Mouse (Mus musculus) heart, embryonic 12.5 days (tissue): ENCODE results near the gene Rps12-ps3. TPM values are rescaled to one million over a fixed set of nuclear protein-coding genes. Genes with fewer than 3 reads are reported as not detected.

Source experiments
- ATAC-seq: fragments of 200-750 bp; cut with Nextera tagmentation; 2 replicates; pipeline ENCODE4 v1.8.0; 2017; ENCODE audit warnings: moderate TSS enrichment, moderate library complexity; ENCODE audit not compliant: insufficient number of reproducible peaks, low FRiP score
- H3K27ac ChIP-seq: fragments of 300-500 bp; sonication (generic); 2 replicates; pipeline ENCODE4 v1.5.1; 2016; ENCODE audit warnings: mild to moderate bottlenecking, moderate library complexity; ENCODE audit not compliant: poor library complexity, severe bottlenecking
- H3K27me3 ChIP-seq: fragments of 300-500 bp; sonication (generic); replicated peaks from 2 replicates; pipeline ENCODE4 v1.6.1; 2016; ENCODE audit warnings: mild to moderate bottlenecking, moderate library complexity
- H3K36me3 ChIP-seq: fragments of 300-500 bp; sonication (generic); 2 replicates; pipeline ENCODE4 v1.6.1; 2016; ENCODE audit warnings: mild to moderate bottlenecking, moderate library complexity
- H3K4me1 ChIP-seq: fragments of 300-500 bp; sonication (generic); replicated peaks from 2 replicates; pipeline ENCODE4 v1.6.1; 2016; ENCODE audit warnings: mild to moderate bottlenecking
- H3K4me2 ChIP-seq: fragments of 300-500 bp; sonication (generic); 2 replicates; pipeline ENCODE4 v1.6.1; 2016; ENCODE audit warnings: mild to moderate bottlenecking, moderate library complexity
- H3K4me3 ChIP-seq: fragments of 300-500 bp; sonication (generic); 2 replicates; pipeline ENCODE4 v1.5.1; 2016; ENCODE audit warnings: mild to moderate bottlenecking
- H3K9ac ChIP-seq: fragments of 300-500 bp; sonication (generic); 2 replicates; pipeline ENCODE4 v1.6.1; 2016; ENCODE audit warnings: mild to moderate bottlenecking, moderate library complexity
- H3K9me3 ChIP-seq: fragments of 300-500 bp; sonication (generic); replicated peaks from 2 replicates; pipeline ENCODE4 v1.6.1; 2016; ENCODE audit warnings: mild to moderate bottlenecking, moderate library complexity
- WGBS: fragments of 180-500 bp; shearing (Covaris S2); methylation state at CpG from one replicate; pipeline ENCODE4 v1.1.7; 2016; 5-methylcytosine and 5-hydroxymethylcytosine counted together
- polyA plus RNA-seq: library from polyadenylated mRNA; unstranded; fragments of >200 nt; fragmentation: Nextera tagmentation; extraction: Ambion mirVana; gene quantifications from 2 replicates; pipeline ENCODE4 v1.2.1, GENCODE M21; 2016

The Rps12-ps3 gene
- polyA plus RNA-seq = 6.0 TPM in 1 of 2 replicates, not detected in the other

DNA sequence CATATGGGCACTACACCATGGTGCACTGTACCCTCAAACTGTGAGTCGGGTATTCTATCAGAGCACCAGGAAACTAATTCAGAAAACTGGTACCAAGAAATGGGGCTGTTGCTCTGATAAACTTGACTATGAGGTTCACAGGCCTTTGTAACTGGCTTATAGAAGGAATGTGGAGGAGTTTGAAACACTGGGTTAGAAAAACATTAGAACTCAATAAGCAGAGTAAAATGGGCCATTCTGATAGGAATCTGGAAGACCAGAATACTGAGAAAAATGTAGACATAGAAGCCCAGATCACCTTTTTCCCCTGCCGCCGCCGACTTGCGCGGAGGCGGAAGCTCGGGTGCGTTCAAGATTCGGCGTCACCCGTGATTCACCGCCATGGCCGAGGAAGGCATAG lies at the start of gene Rps12-ps3:
Gene Rps12-ps3 (plus strand): TSS at position 301 of the 400 bp plus-strand sequence.
- no peak within 1 kb of the TSS for H3K9ac ChIP-seq
- no peaks in the 10 kb centered on the region for H3K27me3 ChIP-seq
- H3K4me1 ChIP-seq = peaks cover 11% of the 10 kb centered on the region
- H3K9me3 ChIP-seq = no peaks in the 10 kb centered on the region
- ATAC-seq = no peak
- 99% methylated on average over 14 of the region's 14 CpGs for WGBS
- H3K27ac ChIP-seq = no peak within 1 kb of the TSS
- H3K36me3 ChIP-seq = peaks cover 7% of the 10 kb centered on the region; the same call in 1 of the 2 replicates
- H3K4me2 ChIP-seq = no peak within 1 kb of the TSS
- no peak within 1 kb of the TSS for H3K4me3 ChIP-seq

DNA sequence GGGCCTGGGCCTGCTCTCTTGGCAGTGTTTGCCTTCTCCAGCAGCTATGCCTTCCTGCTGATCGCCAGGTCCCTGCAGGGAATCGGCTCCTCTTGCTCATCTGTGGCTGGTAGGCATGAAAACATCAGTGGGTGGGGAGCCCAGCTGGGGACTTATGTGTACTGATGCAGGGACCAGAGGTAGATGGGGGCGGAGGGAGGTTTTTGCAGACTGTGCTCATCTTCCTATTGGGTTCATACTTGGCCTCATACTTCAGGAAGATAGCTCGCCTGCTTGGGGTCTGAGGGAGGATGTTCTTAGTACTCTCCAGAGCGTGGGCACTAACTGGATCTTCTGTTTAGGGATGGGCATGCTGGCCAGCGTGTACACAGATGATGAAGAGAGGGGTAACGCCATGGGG lies 48.9 kb upstream of the Rps12-ps3 start:
- H3K36me3 ChIP-seq = no peaks in the 10 kb centered on the region
- no peak overlapping the region for H3K4me2 ChIP-seq
- H3K4me1 ChIP-seq = no peaks in the 10 kb centered on the region
- no peak for ATAC-seq
- no peak overlapping the region for H3K4me3 ChIP-seq
- WGBS = 82% methylated on average over 7 of the region's 7 CpGs
- no peak overlapping the region for H3K9ac ChIP-seq
- no peaks in the 10 kb centered on the region for H3K27me3 ChIP-seq
- H3K9me3 ChIP-seq = no peaks in the 10 kb centered on the region
- no peak overlapping the region for H3K27ac ChIP-seq

DNA sequence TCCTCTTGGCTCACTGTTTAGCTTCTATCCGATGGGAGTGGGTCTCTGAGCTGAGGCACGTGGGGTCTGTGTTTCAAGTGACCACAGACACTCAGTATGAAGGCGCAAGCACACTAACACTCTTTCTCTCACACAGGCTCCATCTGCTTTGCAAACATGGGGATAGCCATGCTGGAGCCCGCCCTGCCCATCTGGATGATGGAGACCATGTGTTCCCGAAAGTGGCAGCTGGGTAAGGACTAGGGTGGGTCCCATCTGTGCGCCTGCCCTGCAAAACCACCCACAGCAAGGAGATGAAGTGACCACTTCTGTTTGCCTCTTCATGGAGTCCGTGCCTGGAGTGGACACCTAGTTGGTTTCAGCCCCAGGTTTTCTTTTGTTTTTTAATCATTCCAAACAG lies 45.7 kb upstream of the Rps12-ps3 start:
- H3K9ac ChIP-seq = no peak overlapping the region
- H3K4me3 ChIP-seq = no peak overlapping the region
- H3K4me1 ChIP-seq = no peaks in the 10 kb centered on the region
- peaks cover 9% of the 10 kb centered on the region for H3K36me3 ChIP-seq
- no peaks in the 10 kb centered on the region for H3K27me3 ChIP-seq
- H3K4me2 ChIP-seq = no peak overlapping the region
- WGBS = 86% methylated on average over 7 of the region's 7 CpGs
- no peak for ATAC-seq
- no peaks in the 10 kb centered on the region; the same call in 1 of the 2 replicates for H3K9me3 ChIP-seq
- no peak overlapping the region for H3K27ac ChIP-seq

DNA sequence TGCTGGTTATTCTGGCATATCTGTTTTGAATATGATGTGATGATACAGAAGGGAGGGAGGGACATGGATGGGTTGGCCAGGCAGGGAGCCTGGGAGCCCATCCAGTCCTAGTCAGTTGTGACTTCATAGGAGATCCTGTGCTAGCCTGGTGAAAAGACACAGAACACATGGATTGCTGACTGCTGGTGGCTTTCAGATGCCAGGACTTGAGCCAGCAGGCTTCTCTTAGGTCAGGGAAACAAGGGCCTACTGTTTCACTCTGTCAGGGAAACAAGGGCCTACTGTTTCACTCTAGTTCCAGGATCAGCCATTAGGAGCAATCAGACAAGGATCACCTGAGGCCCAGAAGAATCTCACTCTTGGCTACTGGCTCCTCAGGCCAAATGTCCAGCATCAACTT lies 41.2 kb upstream of the Rps12-ps3 start:
- H3K4me1 ChIP-seq = no peaks in the 10 kb centered on the region
- H3K27ac ChIP-seq = 0 out of 2 replicates have a peak overlapping the region, but pooled peaks have one; percentile 6
- no peaks in the 10 kb centered on the region for H3K27me3 ChIP-seq
- no peak overlapping the region for H3K4me3 ChIP-seq
- no peak overlapping the region for H3K4me2 ChIP-seq
- no peak overlapping the region for H3K9ac ChIP-seq
- H3K9me3 ChIP-seq = no peaks in the 10 kb centered on the region; the same call in 1 of the 2 replicates
- ATAC-seq = no peak
- H3K36me3 ChIP-seq = peaks cover 9% of the 10 kb centered on the region

DNA sequence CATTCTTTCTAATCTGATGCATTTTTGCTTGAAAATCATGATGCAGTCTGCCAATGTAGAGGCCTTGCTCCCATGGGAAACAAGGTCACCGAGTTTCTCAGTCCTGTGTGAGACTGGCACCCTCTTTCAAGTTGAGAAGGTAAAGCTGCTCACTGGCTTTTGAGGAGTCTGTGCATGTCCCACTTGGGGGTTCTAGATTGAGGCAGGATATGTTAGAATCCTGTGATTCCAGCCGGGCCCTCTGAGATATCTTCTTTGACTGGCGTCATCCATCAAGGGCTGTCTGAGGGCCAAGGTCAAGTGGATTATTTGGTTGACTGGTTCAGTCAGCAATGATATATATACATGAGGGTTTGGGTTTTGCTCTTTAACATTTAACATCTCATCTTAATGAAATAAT lies 40.1 kb upstream of the Rps12-ps3 start:
- H3K4me1 ChIP-seq = no peaks in the 10 kb centered on the region
- no peak overlapping the region for H3K4me3 ChIP-seq
- no peak overlapping the region for H3K27ac ChIP-seq
- H3K36me3 ChIP-seq = peaks cover 12% of the 10 kb centered on the region
- H3K9ac ChIP-seq = no peak overlapping the region
- no peak overlapping the region for H3K4me2 ChIP-seq
- ATAC-seq = no peak
- 72% methylated on average over 3 of the region's 3 CpGs for WGBS
- no peaks in the 10 kb centered on the region; the same call in 1 of the 2 replicates for H3K9me3 ChIP-seq
- no peaks in the 10 kb centered on the region for H3K27me3 ChIP-seq

DNA sequence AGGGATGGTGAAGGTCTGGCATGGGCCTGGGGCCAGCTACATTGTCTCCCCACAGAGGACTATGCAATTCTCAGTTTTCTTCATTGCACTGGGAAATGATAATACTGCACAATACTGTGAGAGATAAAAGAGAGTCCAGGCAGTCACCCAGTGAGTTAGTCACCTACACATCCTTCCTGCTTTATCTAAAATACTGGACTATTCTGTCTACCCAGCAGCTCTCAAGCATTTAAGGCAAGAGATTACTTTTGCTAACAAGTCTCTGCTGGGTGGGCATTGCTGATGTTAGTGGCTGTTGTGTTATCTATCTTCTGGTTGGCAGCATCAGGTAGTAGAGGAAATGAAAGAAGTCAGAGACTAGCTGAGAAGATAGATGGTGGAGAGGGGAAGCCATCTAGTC lies 33.0 kb upstream of the Rps12-ps3 start:
- Histone ChIP-seq H3K4me2 (no peak overlapping the region), H3K4me3 (no peak overlapping the region), H3K4me1 (peaks cover 9% of the 10 kb centered on the region; the same call in 1 of the 2 replicates), H3K36me3 (peaks cover 4% of the 10 kb centered on the region; the same call in 1 of the 2 replicates), H3K9ac (no peak overlapping the region), H3K27me3 (no peaks in the 10 kb centered on the region), H3K27ac (no peak overlapping the region), H3K9me3 (no peaks in the 10 kb centered on the region)
- ATAC-seq = no peak

DNA sequence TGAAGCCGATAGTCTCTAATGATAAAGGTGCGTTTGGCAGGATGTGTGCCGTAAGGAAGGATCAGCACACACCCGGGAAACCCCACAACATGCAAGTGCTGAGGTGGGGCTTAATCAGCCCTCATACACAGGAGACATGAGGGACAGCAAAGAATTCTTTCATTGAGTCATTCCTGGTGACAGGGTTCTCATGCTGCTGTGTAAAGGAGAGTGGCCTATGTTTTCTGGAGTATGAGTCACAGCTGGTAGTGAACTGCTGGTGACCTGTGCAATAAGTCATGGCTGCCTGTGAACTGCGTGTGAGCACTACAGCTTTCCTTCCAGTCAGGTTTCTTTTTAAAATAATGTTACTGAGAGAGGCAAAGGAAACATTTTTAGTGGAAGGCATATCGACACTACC lies 32.3 kb upstream of the Rps12-ps3 start:
- H3K27ac ChIP-seq = no peak overlapping the region
- H3K4me2 ChIP-seq = no peak overlapping the region
- no peaks in the 10 kb centered on the region for H3K9me3 ChIP-seq
- peaks cover 9% of the 10 kb centered on the region; the same call in 1 of the 2 replicates for H3K4me1 ChIP-seq
- peaks cover 4% of the 10 kb centered on the region; the same call in 1 of the 2 replicates for H3K36me3 ChIP-seq
- WGBS = 72% methylated on average over 6 of the region's 6 CpGs
- no peak overlapping the region for H3K4me3 ChIP-seq
- H3K27me3 ChIP-seq = no peaks in the 10 kb centered on the region
- ATAC-seq = no peak
- no peak overlapping the region for H3K9ac ChIP-seq

DNA sequence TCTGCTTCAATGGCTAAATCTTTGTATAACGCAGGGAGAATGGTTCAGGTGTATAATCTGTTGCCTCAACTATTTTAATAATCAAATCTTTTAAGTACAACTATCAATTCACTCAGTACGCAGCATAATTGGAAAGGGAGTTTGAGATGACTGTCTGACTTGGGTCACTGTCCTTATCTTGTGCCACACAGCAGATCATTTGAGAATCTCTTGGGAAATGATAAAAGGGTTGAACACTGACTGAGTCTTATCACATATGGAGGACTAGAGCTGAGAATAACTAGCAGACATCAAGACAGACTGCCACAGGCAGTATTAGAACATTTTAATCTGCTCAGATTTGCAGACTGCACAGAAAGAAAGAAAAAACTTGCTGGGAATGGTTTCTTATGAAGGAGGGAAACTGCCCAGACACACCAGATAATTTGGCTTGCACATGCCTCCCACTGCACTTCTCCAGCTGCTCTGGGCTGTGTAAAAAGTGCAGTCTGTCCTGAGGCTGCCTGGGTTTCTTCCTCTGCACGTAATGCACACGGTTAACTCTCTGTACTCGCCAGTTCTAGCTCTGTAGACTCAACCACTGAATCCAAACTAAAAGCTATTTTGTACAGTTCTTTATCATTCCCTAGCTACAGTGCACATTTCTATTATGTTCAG lies 29.8 kb upstream of the Rps12-ps3 start:
- no peaks in the 10 kb centered on the region for H3K27me3 ChIP-seq
- H3K9me3 ChIP-seq = no peaks in the 10 kb centered on the region
- no peak overlapping the region for H3K27ac ChIP-seq
- ATAC-seq = no peak
- H3K4me1 ChIP-seq = peaks cover 9% of the 10 kb centered on the region; the same call in 1 of the 2 replicates
- H3K36me3 ChIP-seq = peaks cover 6% of the 10 kb centered on the region; the same call in 1 of the 2 replicates
- no peak overlapping the region for H3K9ac ChIP-seq
- no peak overlapping the region for H3K4me2 ChIP-seq
- H3K4me3 ChIP-seq = no peak overlapping the region
- WGBS = 72% methylated on average over 5 of the region's 5 CpGs

DNA sequence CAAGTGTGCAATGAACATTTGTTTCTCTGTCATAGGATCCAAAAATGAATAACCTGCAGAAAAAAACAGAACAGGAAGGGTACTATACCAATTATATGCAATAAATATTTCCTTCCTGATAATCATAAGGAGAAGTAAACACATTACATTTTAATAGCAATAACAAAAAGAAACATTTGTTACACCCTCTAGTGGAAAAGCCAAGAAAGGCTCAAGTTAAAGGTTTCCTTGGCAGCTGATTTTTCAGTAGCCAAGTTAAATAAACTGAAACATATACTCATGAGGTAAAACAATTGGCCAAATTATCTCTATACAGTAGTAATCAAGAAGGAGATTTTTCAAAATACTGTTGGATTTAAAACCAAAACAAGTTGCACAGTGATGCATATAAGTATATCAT lies 6.8 kb upstream of the Rps12-ps3 start:
- H3K27me3 ChIP-seq = no peaks in the 10 kb centered on the region
- ATAC-seq = no peak
- no peak overlapping the region for H3K4me3 ChIP-seq
- no peaks in the 10 kb centered on the region for H3K4me1 ChIP-seq
- H3K36me3 ChIP-seq = peaks cover 11% of the 10 kb centered on the region
- no peak overlapping the region for H3K27ac ChIP-seq
- H3K9ac ChIP-seq = no peak overlapping the region
- no peak overlapping the region for H3K4me2 ChIP-seq
- H3K9me3 ChIP-seq = no peaks in the 10 kb centered on the region

DNA sequence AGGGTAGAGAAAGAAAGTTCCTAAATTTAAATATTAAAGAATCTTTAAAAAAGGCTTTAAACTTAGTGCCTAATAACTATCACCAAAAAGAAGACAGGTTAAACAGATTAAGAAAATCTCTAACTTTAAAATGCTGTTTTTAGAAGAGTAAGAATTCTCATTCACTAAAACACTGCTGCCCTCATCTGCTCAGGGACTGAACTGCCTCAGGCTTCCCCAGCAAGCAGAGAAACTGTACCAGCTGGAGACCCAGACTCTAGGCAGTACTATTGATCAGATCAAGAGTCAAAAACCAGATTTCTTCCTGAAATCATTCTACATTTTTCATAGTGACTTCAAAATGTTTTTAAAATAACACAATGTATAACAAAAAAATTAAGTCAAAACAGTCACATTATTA lies 5.5 kb upstream of the Rps12-ps3 start:
- Histone ChIP-seq H3K36me3 (peaks cover 11% of the 10 kb centered on the region), H3K27me3 (no peaks in the 10 kb centered on the region), H3K27ac (no peak overlapping the region), H3K4me3 (no peak overlapping the region), H3K4me2 (no peak overlapping the region), H3K9ac (no peak overlapping the region), H3K9me3 (no peaks in the 10 kb centered on the region), H3K4me1 (no peaks in the 10 kb centered on the region)
- no peak for ATAC-seq

DNA sequence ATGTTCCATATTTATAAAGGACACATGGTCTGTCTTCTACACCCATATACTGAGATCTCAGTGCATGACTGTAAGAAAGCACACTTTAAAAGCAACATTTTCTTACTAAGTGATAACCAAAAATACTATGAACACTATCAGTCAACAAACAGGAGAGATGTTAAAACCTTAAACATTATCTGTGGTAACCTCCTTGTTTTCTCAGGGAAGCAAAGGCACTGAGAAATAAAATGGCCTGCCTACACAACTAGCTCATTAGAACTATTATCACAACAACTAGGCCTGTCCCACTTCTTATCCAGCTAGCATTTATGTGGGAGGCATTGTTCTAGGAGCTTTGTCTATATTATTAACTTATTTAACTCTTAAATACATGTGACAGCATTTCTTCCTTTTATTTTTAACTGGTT lies 8.7 kb downstream of the Rps12-ps3 start:
- no peak for ATAC-seq
- Histone ChIP-seq H3K9me3 (no peaks in the 10 kb centered on the region), H3K4me2 (no peak overlapping the region), H3K4me1 (peaks cover 2% of the 10 kb centered on the region; the same call in 1 of the 2 replicates), H3K27ac (no peak overlapping the region), H3K9ac (no peak overlapping the region), H3K27me3 (no peaks in the 10 kb centered on the region), H3K4me3 (no peak overlapping the region), H3K36me3 (peaks cover 8% of the 10 kb centered on the region)

DNA sequence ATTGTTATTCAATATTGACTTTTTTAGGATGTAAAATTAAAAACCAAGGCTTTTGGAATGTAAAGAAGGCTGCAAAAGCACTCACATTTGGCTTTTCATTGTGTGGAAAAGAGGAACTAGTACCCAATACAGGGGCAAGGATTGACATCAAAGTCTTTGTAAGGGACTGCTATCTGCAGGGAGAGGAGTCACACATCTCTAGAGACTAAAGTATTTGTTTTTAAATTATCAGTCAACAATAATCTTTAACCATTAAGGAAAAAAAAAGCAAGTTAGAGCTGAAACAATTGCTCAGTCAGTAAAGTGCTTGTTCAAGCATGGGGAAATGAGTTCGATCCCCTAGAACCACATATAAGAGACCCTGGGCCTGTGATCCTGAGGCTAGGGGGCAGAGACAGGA lies 14.6 kb downstream of the Rps12-ps3 start:
- Histone ChIP-seq H3K27me3 (no peaks in the 10 kb centered on the region), H3K4me2 (no peak overlapping the region), H3K4me3 (no peak overlapping the region), H3K9me3 (no peaks in the 10 kb centered on the region), H3K36me3 (peaks cover 3% of the 10 kb centered on the region; the same call in 1 of the 2 replicates), H3K4me1 (peaks cover 5% of the 10 kb centered on the region), H3K27ac (no peak overlapping the region), H3K9ac (no peak overlapping the region)
- WGBS = 85% methylated on average over 1 of the region's 1 CpGs
- ATAC-seq = no peak
